Mouse (Mus musculus): ENCODE results near the gene Pfkm. TPM values are rescaled to one million over a fixed set of nuclear protein-coding genes. Genes with fewer than 3 reads are reported as not detected.

The Pfkm gene
- polyA plus RNA-seq, 1 experiment from 2014 or later = 65.0 TPM

DNA sequence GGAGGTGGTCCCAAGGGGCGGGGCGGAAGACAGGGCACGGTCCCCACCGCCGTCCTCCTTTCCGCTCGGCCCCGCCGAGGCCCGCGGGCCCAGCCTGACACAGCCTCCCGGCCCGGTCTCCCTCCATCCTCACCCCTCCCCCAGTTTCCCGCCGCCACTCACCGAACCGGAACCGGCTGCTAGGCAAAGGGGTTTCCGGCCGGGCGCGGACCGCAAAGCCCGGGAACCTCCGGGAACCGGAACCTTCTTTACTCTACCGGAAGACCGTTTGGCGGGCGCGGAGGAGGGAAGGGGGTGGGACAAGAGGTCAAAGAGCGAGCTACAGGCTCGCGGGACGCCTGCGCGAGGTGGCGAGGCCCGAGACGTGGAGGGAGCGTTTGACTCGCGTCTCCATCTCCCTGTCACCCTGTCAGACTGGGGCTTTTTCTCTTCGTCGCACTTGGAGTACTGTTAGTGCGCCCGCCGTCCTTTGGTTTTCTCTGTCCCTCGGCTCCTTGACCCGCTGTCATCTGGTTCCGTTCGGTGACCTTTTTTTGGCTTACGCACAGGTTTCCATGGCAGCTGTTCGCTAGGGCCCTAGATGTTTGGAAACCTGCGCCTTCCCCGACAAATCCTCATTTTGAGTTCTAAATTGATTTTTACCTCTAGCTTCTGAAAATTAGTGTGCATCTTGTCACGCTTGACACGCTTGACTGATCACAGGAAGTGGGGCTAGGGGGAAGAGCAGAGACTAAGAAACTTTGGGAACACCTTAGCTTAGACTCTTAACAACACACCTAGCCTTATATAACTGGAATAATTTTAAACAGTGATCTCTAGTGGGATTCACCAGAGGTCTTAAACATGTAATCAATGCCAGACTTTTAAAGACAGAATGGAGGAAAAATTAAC lies 977 bp downstream of the Pfkm start, which contains the start of gene Senp1:
Senp1 (minus strand) TSS at position 624 of the 891 bp plus-strand sequence.
- WGBS = under 1% methylated on average over 56 of the region's 58 CpGs
- H3K27ac ChIP-seq (ENCODE audit: low read depth, low read length) = peak within 1 kb of the TSS; percentile 94
- peak; percentile 87 for DNase-seq (ENCODE audit: low spot score)
- H3K9me3 ChIP-seq (replicated peaks; ENCODE audit: control insufficient read depth, low read length) = no peaks in the 10 kb centered on the region
- no peaks in the 10 kb centered on the region for H3K36me3 ChIP-seq (ENCODE audit: control insufficient read depth, insufficient read depth, low read length)
- peak within 1 kb of the TSS; percentile 89 for H3K9ac ChIP-seq (ENCODE audit: low read length)
- H3K4me2 ChIP-seq (ENCODE audit: low read length) = peak within 1 kb of the TSS; percentile 66
- no peaks in the 10 kb centered on the region for H3K27me3 ChIP-seq (replicated peaks; ENCODE audit: control insufficient read depth, insufficient read depth, low read length)
- peak within 1 kb of the TSS; percentile 90 for H3K4me3 ChIP-seq (ENCODE audit: low read depth, low read length)
- H3K4me1 ChIP-seq (ENCODE audit: control insufficient read depth, insufficient read depth, low read length) = no peaks in the 10 kb centered on the region; the same call in 1 of the 2 replicates
- ATAC-seq = peak; percentile 91

DNA sequence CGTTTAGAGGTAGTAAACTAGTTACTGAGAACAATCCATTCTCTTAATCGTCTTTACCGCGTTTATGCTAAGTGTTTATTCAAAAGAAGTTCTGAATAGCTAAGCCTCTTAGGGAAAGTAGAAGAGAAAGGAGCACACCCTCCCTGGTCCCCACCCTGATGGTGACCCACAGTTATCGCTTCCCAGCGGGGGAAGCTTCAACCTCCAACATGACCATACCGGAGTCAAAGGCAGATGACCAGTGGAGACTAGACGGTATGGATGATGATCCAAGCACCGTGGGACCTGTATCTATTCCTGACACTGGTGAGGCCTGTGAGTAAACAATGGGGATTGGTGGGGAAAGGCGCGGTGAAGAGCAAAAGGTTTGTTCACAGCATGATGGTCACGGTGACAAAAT lies 2.5 kb downstream of the Pfkm start:
- Histone ChIP-seq H3K27me3 (replicated peaks; ENCODE audit: control insufficient read depth, insufficient read depth, low read length) (no peaks in the 10 kb centered on the region), H3K9me3 (replicated peaks; ENCODE audit: control insufficient read depth, low read length) (no peaks in the 10 kb centered on the region), H3K4me1 (ENCODE audit: control insufficient read depth, insufficient read depth, low read length) (no peaks in the 10 kb centered on the region; the same call in 1 of the 2 replicates), H3K4me2 (ENCODE audit: low read length) (no peak overlapping the region), H3K9ac (ENCODE audit: low read length) (no peak overlapping the region), H3K36me3 (ENCODE audit: control insufficient read depth, insufficient read depth, low read length) (no peaks in the 10 kb centered on the region), H3K27ac (ENCODE audit: low read depth, low read length) (no peak overlapping the region), H3K4me3 (ENCODE audit: low read depth, low read length) (no peak overlapping the region)
- ATAC-seq = no peak
- DNase-seq (ENCODE audit: low spot score) = no peak
- 90% methylated on average over 12 of the region's 12 CpGs for WGBS

DNA sequence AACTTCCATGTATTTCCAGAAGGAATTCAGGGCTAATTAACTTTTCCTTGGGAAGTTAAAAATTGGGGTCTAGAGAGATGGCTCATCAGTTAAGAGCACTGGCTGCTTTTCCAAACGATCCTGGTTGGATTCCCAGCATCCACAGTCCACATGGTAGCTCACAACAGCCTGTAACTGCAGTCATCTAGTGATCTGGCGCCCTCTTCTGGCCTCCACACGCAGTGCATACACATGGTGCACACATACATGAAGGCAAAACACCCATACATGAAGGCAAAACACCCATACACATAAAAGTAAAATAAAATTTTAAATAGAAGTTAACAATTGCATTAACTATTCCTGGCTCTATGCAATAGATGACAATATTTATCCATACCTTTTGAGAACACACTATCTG lies 4.6 kb downstream of the Pfkm start:
- DNase-seq (ENCODE audit: low spot score) (no peak), ATAC-seq (no peak)
- Histone ChIP-seq H3K36me3 (ENCODE audit: control insufficient read depth, insufficient read depth, low read length) (no peaks in the 10 kb centered on the region), H3K9ac (ENCODE audit: low read length) (no peak overlapping the region), H3K27me3 (replicated peaks; ENCODE audit: control insufficient read depth, insufficient read depth, low read length) (no peaks in the 10 kb centered on the region), H3K4me3 (ENCODE audit: low read depth, low read length) (no peak overlapping the region), H3K9me3 (replicated peaks; ENCODE audit: control insufficient read depth, low read length) (no peaks in the 10 kb centered on the region), H3K4me2 (ENCODE audit: low read length) (no peak overlapping the region), H3K27ac (ENCODE audit: low read depth, low read length) (no peak overlapping the region), H3K4me1 (ENCODE audit: control insufficient read depth, insufficient read depth, low read length) (no peaks in the 10 kb centered on the region; the same call in 1 of the 2 replicates)
- WGBS = 55% methylated on average over 3 of the region's 3 CpGs

DNA sequence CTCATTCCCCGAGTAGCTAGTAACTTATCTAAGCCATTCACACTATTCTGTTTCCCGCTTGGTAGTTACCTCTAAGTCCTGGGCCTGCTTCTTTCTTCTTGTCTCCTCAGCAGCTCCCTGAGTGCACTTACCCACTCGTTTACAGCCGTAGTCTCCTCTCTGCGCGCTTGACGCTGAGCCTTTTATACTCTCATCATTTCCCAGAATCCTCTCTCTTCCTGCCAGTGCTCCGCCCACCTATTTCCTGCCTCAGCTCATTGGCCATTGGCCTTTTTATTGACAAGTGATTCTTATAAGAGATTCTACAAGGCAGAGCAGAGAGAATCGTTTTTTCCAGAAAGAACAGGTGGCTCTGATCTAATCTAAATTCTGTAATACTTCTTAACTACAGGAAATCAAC lies 6.1 kb downstream of the Pfkm start:
- H3K27ac ChIP-seq (ENCODE audit: low read depth, low read length) = no peak overlapping the region
- WGBS = 91% methylated on average over 9 of the region's 9 CpGs
- no peak overlapping the region for H3K4me2 ChIP-seq (ENCODE audit: low read length)
- H3K4me3 ChIP-seq (ENCODE audit: low read depth, low read length) = no peak overlapping the region
- ATAC-seq (no peak), DNase-seq (ENCODE audit: low spot score) (no peak)
- no peaks in the 10 kb centered on the region for H3K9me3 ChIP-seq (replicated peaks; ENCODE audit: control insufficient read depth, low read length)
- H3K27me3 ChIP-seq (replicated peaks; ENCODE audit: control insufficient read depth, insufficient read depth, low read length) = no peaks in the 10 kb centered on the region
- no peaks in the 10 kb centered on the region for H3K36me3 ChIP-seq (ENCODE audit: control insufficient read depth, insufficient read depth, low read length)
- H3K4me1 ChIP-seq (ENCODE audit: control insufficient read depth, insufficient read depth, low read length) = no peaks in the 10 kb centered on the region
- no peak overlapping the region for H3K9ac ChIP-seq (ENCODE audit: low read length)

DNA sequence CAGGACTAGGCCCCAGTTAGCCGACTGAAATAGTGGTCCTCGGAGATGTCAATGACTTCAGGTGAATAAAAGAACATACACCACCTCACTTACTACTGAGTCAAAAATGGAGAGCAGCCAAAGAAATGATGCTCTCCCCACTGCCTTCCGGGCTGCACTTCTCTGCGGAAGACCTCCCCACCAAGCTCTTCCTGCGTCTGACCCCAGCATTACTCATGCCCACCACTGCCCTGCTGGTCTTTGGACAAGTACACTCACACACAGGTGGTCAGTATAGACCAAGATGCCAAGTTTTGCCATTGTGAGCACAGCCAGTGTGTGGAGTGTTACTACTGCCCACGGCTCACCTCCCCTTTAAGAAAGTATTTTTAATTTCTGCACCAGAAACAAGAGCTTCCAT lies 10.0 kb downstream of the Pfkm start:
- Histone ChIP-seq H3K27ac (ENCODE audit: low read depth, low read length) (no peak overlapping the region), H3K9ac (ENCODE audit: low read length) (no peak overlapping the region), H3K4me3 (ENCODE audit: low read depth, low read length) (no peak overlapping the region), H3K4me2 (ENCODE audit: low read length) (no peak overlapping the region), H3K36me3 (ENCODE audit: control insufficient read depth, insufficient read depth, low read length) (no peaks in the 10 kb centered on the region), H3K27me3 (replicated peaks; ENCODE audit: control insufficient read depth, insufficient read depth, low read length) (no peaks in the 10 kb centered on the region), H3K4me1 (ENCODE audit: control insufficient read depth, insufficient read depth, low read length) (no peaks in the 10 kb centered on the region), H3K9me3 (replicated peaks; ENCODE audit: control insufficient read depth, low read length) (no peaks in the 10 kb centered on the region)
- DNase-seq (ENCODE audit: low spot score) (no peak), ATAC-seq (no peak)
- 89% methylated on average over 6 of the region's 6 CpGs for WGBS

DNA sequence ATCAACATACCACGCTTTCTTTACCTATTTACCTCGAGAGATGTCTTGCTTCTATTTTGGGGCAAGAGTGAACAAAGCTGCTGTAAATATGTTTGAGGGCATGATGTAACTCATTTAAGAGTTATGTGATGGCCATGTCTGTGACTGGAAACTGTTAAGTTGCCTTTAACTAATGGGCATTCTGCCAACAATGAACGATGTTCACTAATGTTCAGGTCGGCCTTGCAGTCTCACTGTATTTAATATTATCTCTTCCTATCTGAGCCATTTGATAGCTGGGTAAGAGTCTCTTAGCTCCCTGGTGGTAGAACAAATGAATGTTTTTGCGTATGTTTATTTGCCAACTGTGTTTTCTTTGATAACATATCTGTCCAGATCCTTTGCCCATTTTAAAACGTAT lies 14.1 kb downstream of the Pfkm start:
- Histone ChIP-seq H3K4me3 (ENCODE audit: low read depth, low read length) (no peak overlapping the region), H3K9ac (ENCODE audit: low read length) (no peak overlapping the region), H3K4me2 (ENCODE audit: low read length) (no peak overlapping the region), H3K9me3 (replicated peaks; ENCODE audit: control insufficient read depth, low read length) (no peaks in the 10 kb centered on the region), H3K4me1 (ENCODE audit: control insufficient read depth, insufficient read depth, low read length) (peaks cover 13% of the 10 kb centered on the region; the same call in 1 of the 2 replicates), H3K36me3 (ENCODE audit: control insufficient read depth, insufficient read depth, low read length) (no peaks in the 10 kb centered on the region), H3K27ac (ENCODE audit: low read depth, low read length) (no peak overlapping the region), H3K27me3 (replicated peaks; ENCODE audit: control insufficient read depth, insufficient read depth, low read length) (no peaks in the 10 kb centered on the region)
- WGBS = 85% methylated on average over 6 of the region's 6 CpGs
- DNase-seq (ENCODE audit: low spot score) = no peak
- no peak for ATAC-seq

DNA sequence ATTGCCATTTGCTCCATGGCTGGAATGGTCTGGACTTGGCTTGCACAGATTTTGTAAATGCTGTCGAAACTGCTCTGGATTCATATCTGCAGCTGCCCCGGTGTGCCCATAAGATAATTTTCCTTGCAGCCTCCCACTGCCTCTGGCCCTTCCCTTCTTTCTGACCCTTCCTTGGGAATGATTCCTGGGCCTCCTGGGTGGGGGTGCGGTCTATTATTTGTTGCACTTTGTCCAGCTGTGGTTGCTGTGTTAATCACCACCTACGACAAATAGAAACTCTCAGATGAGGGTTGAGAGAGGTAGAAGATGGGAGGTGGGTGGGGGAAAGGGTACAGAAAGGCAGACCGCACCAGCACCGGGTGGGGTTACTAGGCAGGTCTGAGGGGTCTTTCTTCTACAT lies 14.8 kb downstream of the Pfkm start:
- H3K4me3 ChIP-seq (ENCODE audit: low read depth, low read length) = no peak overlapping the region
- DNase-seq (ENCODE audit: low spot score) = no peak
- H3K4me1 ChIP-seq (ENCODE audit: control insufficient read depth, insufficient read depth, low read length) = peaks cover 13% of the 10 kb centered on the region; the same call in 1 of the 2 replicates
- H3K36me3 ChIP-seq (ENCODE audit: control insufficient read depth, insufficient read depth, low read length) = peaks cover 4% of the 10 kb centered on the region; the same call in 1 of the 2 replicates
- no peak for ATAC-seq
- 78% methylated on average over 6 of the region's 6 CpGs for WGBS
- H3K27me3 ChIP-seq (replicated peaks; ENCODE audit: control insufficient read depth, insufficient read depth, low read length) = no peaks in the 10 kb centered on the region
- no peak overlapping the region for H3K27ac ChIP-seq (ENCODE audit: low read depth, low read length)
- no peaks in the 10 kb centered on the region for H3K9me3 ChIP-seq (replicated peaks; ENCODE audit: control insufficient read depth, low read length)
- no peak overlapping the region for H3K4me2 ChIP-seq (ENCODE audit: low read length)
- peak overlapping the region; percentile 84; the same call in 1 of the 2 replicates for H3K9ac ChIP-seq (ENCODE audit: low read length)

DNA sequence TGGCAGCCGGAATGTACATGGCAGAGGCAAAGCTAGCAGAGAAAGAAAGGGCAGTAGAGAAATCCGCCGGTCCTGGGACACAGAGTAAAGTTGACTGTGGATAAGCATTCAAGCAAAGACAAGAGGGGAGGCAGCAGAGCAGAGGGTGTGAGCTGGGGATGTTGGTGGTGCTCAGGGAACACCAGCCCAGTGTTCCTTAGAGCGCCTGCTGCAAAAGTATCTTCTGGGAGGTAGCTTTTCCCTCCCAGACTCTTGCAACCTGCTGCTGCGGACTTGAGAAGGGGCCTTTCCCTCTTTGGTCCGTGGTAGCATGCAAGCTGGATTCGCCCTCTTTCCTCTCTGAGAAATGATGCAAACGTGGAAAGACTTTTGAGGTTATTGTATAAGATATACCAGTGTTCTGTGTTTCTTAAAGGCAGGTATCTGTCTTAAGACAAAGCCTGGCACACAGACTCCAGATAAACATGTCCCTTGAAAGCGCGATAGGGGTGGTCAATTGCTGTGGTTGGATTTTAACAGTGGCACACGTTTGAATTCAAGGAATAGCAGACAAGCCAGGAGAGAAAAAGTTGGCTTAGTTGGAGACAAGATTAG lies 15.4 kb downstream of the Pfkm start:
- H3K4me3 ChIP-seq (ENCODE audit: low read depth, low read length) = peak overlapping the region; percentile 61
- ATAC-seq (peak; percentile 11; the same call in 1 of the 2 replicates), DNase-seq (ENCODE audit: low spot score) (no peak)
- 33% methylated on average over 11 of the region's 11 CpGs for WGBS
- peak overlapping the region; percentile 75 for H3K4me2 ChIP-seq (ENCODE audit: low read length)
- H3K4me1 ChIP-seq (ENCODE audit: control insufficient read depth, insufficient read depth, low read length) = peaks cover 13% of the 10 kb centered on the region; the same call in 1 of the 2 replicates
- peak overlapping the region; percentile 84 for H3K9ac ChIP-seq (ENCODE audit: low read length)
- H3K36me3 ChIP-seq (ENCODE audit: control insufficient read depth, insufficient read depth, low read length) = peaks cover 10% of the 10 kb centered on the region
- no peaks in the 10 kb centered on the region for H3K9me3 ChIP-seq (replicated peaks; ENCODE audit: control insufficient read depth, low read length)
- no peak overlapping the region for H3K27ac ChIP-seq (ENCODE audit: low read depth, low read length)
- no peaks in the 10 kb centered on the region for H3K27me3 ChIP-seq (replicated peaks; ENCODE audit: control insufficient read depth, insufficient read depth, low read length)
